Mouse (Mus musculus) stomach, adult 2 months (tissue): Measurements from ENCODE around the gene Ube4b. TPM values are rescaled to one million over a fixed set of nuclear protein-coding genes. Genes with fewer than 3 reads are reported as not detected.

Source experiments
- polyA plus RNA-seq: library from polyadenylated mRNA; depleted of rRNA; stranded (reverse); fragments of >200 nt; gene quantifications from 2 replicates; pipeline ENCODE4 v1.2.3, GENCODE M21; 2012; rRNA removed

Ube4b gene
- polyA plus RNA-seq: 20.8 and 26.4 TPM in 2 replicates

DNA sequence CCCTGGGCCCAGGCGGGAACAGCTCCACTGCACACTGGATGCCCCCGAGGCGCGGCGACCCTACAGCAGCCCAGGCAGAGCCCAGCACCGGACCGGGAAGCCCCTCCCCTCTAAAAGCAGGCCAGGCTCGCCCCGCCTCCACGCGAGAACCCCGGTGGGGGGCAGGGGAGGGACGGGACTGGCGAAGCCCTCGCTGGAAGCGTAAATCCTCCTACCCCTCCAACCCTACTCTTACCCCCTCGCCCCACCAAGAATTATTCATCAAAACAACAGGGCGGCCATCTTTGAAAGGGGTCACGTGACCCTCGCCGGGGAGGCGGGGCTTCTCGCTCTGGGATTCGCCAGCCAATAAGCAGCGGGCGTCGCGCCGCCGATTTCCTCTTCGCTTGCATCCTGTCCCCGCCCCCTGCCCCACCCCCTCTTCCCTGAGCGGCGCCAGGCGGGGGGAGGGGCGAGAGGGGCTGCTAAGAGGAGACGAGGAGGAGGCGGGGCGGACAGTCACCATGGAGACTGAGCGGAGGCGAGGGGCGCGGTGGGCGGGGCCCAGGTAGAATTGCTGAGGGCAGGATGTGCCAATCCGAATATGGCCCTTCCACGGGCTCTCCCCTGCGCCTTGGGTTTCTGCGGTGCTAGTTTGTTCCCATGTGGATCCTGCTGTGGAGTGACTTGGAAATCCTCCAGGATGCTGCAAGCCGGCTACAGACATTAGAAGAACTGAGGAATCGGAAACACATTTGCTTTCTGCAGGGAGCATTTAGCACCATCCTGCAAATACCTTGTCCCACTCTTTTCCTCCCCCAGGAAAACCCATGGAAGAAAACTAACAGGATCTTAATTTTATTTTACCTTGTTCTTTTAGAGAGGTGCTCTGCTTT, at the start of gene Ube4b:
Gene Ube4b, minus strand, starts transcription at position 425 of the 875 bp plus-strand sequence.

DNA sequence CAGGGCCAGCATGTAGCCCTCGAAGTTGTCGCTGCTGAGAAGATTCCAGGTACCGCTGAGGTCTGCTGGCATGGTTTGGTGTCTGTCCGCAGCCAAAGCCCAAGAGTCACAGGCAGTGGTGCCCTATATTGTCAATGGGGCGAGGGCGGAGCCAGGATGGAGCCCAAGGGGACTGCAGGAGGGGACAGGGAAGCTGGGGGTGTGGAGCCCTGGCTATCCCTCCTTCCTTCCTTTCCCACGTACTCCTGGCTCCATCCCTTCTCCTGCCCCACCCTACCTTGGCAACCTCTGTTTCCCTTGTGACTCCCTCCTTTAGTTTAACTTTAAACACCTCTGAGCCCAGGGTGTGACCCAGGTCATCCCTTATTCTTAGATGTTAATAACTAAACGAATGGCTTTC, 28.3 kb upstream of the Ube4b start, which contains the start of gene Rbp7:
Gene Rbp7, minus strand, starts transcription at position 100 of the 400 bp plus-strand sequence.

DNA sequence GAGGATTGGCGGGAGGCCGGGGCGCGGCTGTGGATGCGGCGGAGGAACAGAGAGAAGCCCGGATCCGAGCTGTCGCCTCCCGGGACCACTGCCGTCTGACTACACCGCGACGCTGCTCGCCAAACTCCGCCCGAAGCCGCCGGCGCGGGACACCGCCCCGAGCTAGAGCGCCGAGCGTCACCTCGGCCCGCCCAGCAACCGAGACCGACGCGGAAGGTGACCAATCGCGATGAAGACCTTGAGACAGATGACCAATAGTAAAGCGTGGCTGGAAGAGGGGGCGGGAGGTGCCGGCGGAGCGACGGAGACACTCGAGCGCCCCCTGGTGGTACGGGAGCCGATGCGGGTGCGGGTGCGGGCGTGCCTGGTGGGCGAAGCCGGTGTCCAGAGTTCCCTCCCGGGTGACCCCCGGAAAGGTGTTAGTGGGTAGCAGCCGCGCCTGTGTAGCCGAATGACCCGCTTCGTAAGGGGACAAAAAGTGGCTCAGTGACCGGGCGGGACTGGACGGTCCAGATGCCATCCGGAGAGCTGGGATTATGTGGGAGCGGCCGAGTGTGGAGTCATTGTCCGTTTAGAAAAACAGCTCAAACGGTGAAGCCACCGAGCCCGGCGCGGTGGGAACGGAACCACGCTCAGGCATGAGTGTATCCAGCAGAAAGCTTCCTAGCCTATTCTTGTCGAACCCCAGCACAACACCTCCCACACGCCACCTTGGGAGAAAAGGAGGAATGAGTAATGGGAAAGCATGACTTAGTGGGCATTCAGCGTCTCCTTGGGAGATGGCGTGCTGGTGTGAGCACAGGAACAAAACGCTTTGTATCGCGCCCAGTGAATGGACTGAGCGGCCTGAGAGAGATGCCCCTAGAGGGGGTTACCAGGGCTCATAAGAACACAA, 118.7 kb downstream of the Ube4b start, which contains the start of gene Kif1b:
Gene Kif1b, minus strand, starts transcription at position 98 of the 895 bp plus-strand sequence.

Other genes with a start within 250 kb of the Ube4b start
- gene Kif1b, start 119.1 kb downstream of the Ube4b start, polyA plus RNA-seq: 6.7 and 10.9 TPM in 2 replicates
- gene Rbp7, start 28.2 kb upstream of the Ube4b start, polyA plus RNA-seq: 3.5 and 8.3 TPM in 2 replicates
- gene Tmem274, start 50.6 kb upstream of the Ube4b start, polyA plus RNA-seq: not detected in 2 replicates
- gene Nmnat1, start 58.5 kb upstream of the Ube4b start, polyA plus RNA-seq: 2.8 and 3.1 TPM in 2 replicates
- gene Lzic, start 58.5 kb upstream of the Ube4b start, polyA plus RNA-seq: 5.1 and 8.1 TPM in 2 replicates
- 11.5 and 17.2 TPM in 2 replicates for gene Ctnnbip1, start 91.5 kb upstream of the Ube4b start, polyA plus RNA-seq
- 27.0 and 27.3 TPM in 2 replicates for gene Clstn1, start 159.7 kb upstream of the Ube4b start, polyA plus RNA-seq